Mouse (Mus musculus): ENCODE results near the gene Mettl26. TPM values are rescaled to one million over a fixed set of nuclear protein-coding genes. Genes with fewer than 3 reads are reported as not detected.

Mettl26 gene
- polyA plus RNA-seq, 1 experiment: 78.1 TPM

DNA sequence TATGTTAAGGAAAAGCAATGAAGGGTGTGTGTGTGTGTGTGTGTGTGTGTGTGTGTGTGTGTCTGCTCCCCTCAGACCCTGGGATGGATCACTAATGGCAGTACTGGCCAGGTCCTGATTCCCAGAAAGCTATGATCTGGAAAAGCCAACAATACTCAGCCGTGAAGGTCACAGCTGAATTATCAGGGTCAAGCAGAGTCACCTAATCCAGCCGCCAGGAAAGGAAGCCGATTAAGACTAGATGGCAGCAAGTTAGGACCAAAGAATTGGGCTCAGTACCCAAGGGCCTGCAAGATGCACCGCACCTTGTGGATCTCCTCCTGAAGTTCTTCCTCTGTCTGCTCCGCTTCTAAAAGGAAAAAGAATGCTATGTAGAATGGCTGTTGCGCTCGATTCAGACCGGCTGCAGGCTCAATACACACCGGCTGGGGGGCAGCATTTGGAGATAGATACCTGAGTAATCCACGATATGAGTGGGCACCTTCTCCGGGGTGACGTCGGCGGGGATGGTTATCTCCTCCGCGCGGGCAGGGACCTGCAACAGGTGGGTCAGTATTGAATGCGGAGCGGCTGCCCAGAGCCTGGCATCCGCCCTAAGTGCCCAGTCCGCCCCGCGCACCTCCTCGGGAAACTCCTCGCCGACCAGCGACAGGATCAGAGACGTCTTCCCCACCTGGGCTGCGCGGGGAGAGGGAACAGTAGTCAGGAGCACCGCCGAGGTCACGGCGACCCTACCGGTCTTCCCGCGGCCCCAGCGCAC lies 31.1 kb upstream of the Mettl26 start:
- Histone ChIP-seq H3K4me3 (replicated peaks; ENCODE audit: extremely low read depth, low read depth, low read length) (peak overlapping the region; percentile 75), H3K4me1 (ENCODE audit: control insufficient read depth, insufficient read depth, low read length) (peaks cover 11% of the 10 kb centered on the region)
- TF ChIP-seq POLR2A (IDR thresholded peaks at IDR 0.05; ENCODE audit: borderline replicate concordance, extremely low read depth, low read depth, low read length): no peak
- TF ChIP-seq CTCF (IDR thresholded peaks at IDR 0.05; ENCODE audit: insufficient read depth, low read length): no peak
- DNase-seq: no peak
- WGBS: under 1% methylated on average over 38 of the region's 38 CpGs

GRCm38 (mm10) chr17:25844396-25844901 lies 30.4 kb upstream of the Mettl26 start, which contains the start of gene Rhot2:
Gene Rhot2 (minus strand): TSS chr17:25844851.
- DNase-seq: peak; percentile 93
- peaks cover 11% of the 10 kb centered on the region for H3K4me1 ChIP-seq (ENCODE audit: control insufficient read depth, insufficient read depth, low read length)
- under 1% methylated on average over 21 of the region's 21 CpGs for WGBS
- TF ChIP-seq CTCF (IDR thresholded peaks at IDR 0.05; ENCODE audit: insufficient read depth, low read length) (no peak), POLR2A (IDR thresholded peaks at IDR 0.05; ENCODE audit: borderline replicate concordance, extremely low read depth, low read depth, low read length) (peak; percentile 56)
- H3K4me3 ChIP-seq (replicated peaks; ENCODE audit: extremely low read depth, low read depth, low read length): peak within 1 kb of the TSS; percentile 75

DNA sequence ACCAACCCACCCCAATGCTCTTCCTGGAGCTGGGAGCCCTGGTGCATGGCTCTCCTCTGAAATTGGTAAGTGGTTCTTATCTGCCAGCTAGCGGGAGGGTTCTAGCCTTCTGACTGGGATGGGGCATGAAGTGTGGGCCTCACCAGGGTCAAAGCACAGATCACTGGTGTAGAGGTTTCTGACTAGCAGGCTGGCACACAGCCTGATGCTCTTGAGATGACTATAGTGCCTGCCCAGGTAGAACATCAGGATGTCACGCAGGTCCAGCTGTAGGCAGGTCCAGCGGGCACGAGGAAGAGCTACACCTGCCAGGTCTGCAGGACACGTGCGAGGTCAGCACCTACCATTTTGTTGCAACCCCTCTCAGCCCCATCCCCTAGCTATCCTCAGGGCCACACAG lies 14.6 kb upstream of the Mettl26 start:
- 89% methylated on average over 6 of the region's 6 CpGs for WGBS
- no peak for DNase-seq
- peaks cover 8% of the 10 kb centered on the region; the same call in 1 of the 2 replicates for H3K4me1 ChIP-seq (ENCODE audit: control insufficient read depth, insufficient read depth, low read length)
- no peak overlapping the region for H3K4me3 ChIP-seq (replicated peaks; ENCODE audit: extremely low read depth, low read depth, low read length)
- TF ChIP-seq CTCF (IDR thresholded peaks at IDR 0.05; ENCODE audit: insufficient read depth, low read length) (no peak), POLR2A (IDR thresholded peaks at IDR 0.05; ENCODE audit: borderline replicate concordance, extremely low read depth, low read depth, low read length) (no peak)

DNA sequence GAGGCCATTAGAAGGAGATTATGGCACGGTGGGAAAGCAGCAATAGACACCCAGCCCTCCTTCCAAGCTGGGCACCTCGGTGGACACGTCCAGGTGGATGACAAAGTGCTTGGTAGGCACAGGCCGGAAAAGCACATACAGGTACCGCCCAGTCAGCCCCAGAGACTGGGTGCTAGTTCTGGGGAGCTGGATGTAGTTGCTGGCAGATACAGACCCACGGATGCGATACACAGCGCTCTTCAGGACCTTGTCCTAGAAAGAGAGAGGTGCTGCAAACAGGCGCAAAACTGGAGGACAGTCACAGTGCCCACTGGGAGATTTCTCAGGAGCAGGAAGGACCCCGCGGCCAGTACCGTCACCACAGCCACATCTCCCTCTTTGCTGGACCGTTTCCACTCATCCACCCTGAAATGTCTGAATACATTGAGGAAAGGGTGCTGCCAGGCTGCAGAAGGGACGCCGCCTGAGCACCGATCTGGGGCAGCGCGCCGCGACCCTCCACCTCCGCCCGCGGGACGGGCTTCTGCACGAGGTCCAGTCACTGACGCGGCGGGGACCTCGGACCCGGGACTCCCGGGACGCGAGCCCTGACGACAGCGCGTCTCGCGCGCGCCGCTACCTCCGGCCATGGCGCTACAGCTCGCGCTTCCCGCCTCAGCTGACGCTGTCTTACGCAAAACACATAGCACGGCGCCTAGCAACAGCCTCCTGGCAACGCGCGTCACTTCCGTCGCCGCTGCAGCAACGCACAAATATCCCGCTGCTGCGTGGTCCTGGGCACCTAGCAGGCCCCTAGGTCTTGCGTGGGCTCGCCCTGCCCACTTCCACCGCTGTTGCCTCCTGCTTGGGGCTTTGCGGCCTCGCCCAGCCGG lies 13.8 kb upstream of the Mettl26 start, which contains the start of gene Wdr90:
Wdr90 (minus strand) TSS at position 670 of the 872 bp plus-strand sequence.
- WGBS: 2% methylated on average over 65 of the region's 65 CpGs
- peak; percentile 90 for DNase-seq
- TF ChIP-seq POLR2A (IDR thresholded peaks at IDR 0.05; ENCODE audit: borderline replicate concordance, extremely low read depth, low read depth, low read length) (peak; percentile 85; the same call in 1 of the 2 replicates), CTCF (IDR thresholded peaks at IDR 0.05; ENCODE audit: insufficient read depth, low read length) (no peak)

DNA sequence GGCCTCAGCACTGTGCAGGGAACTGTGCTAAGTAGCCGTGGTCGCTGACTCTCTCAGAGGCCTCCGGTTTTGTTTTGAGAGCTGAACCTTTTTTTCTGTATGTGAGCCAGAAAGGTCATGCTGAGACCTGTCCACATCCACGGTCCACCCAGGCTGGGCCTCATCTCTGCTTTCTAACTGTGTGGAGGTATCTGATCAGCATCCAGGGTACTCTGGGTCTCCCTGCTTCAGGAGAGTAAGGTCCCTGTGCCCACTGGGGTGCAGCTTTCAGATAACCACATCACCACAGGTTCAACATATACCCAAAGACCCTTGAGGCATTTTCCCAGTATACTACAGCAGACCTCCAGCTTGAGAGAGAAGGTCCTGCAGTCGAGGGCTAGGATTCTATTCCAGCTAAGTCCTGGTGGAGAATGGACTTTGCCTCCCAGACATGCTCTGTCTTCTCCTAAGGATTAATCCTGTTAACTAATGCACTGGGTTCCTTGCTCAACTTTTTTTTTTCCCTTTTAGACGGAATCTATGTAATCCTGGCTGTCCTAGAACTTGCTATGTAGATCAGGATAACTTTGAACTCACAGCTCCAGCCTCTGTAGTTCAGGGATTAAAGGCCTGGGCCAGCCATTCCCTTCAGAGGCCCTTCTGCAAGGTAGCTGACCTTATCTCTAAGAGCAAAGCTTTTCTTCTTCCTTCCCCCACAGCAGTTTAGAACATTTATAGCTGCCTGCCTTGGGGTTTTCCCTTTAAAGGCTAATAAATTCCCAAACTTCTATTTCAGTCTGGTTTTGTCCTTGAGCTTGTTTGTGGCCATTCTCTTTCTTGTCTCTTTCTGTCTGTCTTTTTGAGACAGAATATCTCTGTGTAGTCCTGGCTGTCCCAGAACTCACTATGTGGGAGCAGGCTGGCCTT lies 12.9 kb upstream of the Mettl26 start:
- 9% methylated on average over 6 of the region's 6 CpGs for WGBS
- DNase-seq: no peak
- H3K4me1 ChIP-seq (ENCODE audit: control insufficient read depth, insufficient read depth, low read length): peaks cover 8% of the 10 kb centered on the region; the same call in 1 of the 2 replicates
- TF ChIP-seq POLR2A (IDR thresholded peaks at IDR 0.05; ENCODE audit: borderline replicate concordance, extremely low read depth, low read depth, low read length) (no peak), CTCF (IDR thresholded peaks at IDR 0.05; ENCODE audit: insufficient read depth, low read length) (no peak)
- peak overlapping the region; percentile 92 for H3K4me3 ChIP-seq (replicated peaks; ENCODE audit: extremely low read depth, low read depth, low read length)

More for the DNA sequence above, 13.8 kb upstream of the Mettl26 start, which contains the start of gene Wdr90:
- Histone ChIP-seq H3K4me1 (ENCODE audit: control insufficient read depth, insufficient read depth, low read length) (peaks cover 8% of the 10 kb centered on the region; the same call in 1 of the 2 replicates), H3K4me3 (replicated peaks; ENCODE audit: extremely low read depth, low read depth, low read length) (peak within 1 kb of the TSS; percentile 92)

DNA sequence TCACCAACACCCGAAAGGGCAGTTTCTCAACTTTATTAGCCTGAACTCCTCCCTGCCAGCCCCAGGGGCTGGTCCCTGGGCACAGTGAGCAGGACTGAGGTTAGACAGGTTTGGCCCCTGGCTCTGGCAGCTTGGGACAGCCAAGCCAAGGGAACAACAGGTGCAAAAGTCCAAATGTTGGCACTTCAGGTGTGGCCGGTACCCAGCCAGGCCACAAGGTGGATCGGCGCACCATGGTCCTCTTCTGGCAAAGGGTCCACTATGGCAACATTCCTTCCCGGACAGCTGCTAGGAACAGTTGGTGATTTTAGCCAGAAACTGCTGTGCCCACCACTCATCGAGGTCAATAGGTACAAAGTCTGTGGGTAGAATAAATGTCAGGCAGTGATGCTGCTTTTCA lies 11.2 kb upstream of the Mettl26 start:
- Histone ChIP-seq H3K4me3 (replicated peaks; ENCODE audit: extremely low read depth, low read depth, low read length) (no peak overlapping the region), H3K4me1 (ENCODE audit: control insufficient read depth, insufficient read depth, low read length) (peaks cover 15% of the 10 kb centered on the region)
- 90% methylated on average over 6 of the region's 6 CpGs for WGBS
- no peak for TF ChIP-seq POLR2A (IDR thresholded peaks at IDR 0.05; ENCODE audit: borderline replicate concordance, extremely low read depth, low read depth, low read length)
- TF ChIP-seq CTCF (IDR thresholded peaks at IDR 0.05; ENCODE audit: insufficient read depth, low read length): no peak
- DNase-seq: no peak

GRCm38 (mm10) chr17:25864311-25864710 lies 10.6 kb upstream of the Mettl26 start:
- no peak for DNase-seq
- Histone ChIP-seq H3K4me1 (ENCODE audit: control insufficient read depth, insufficient read depth, low read length) (peaks cover 19% of the 10 kb centered on the region), H3K4me3 (replicated peaks; ENCODE audit: extremely low read depth, low read depth, low read length) (no peak overlapping the region)
- no peak for TF ChIP-seq CTCF (IDR thresholded peaks at IDR 0.05; ENCODE audit: insufficient read depth, low read length)
- no peak for TF ChIP-seq POLR2A (IDR thresholded peaks at IDR 0.05; ENCODE audit: borderline replicate concordance, extremely low read depth, low read depth, low read length)
- 89% methylated on average over 14 of the region's 14 CpGs for WGBS

DNA sequence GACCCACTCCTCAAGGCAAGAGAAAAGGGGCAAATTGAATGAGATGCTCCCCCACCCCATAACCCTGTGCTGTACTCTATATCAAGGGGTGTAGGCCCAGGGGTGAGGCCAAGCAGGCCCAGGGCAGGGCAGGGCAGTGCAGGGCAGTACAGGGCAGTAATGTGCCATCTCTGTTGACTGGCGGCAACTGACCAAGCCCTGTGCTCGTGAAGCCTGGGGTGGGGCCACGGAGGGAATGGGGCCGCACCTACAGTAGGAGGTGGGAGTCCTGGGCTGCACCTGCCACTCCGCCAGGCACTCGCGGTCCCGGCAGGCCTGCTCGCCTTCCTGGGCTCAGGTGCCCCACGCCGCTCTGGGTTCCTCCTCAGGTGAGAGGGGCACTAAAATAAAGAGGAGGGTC lies 9.6 kb upstream of the Mettl26 start:
- DNase-seq: no peak
- Histone ChIP-seq H3K4me3 (replicated peaks; ENCODE audit: extremely low read depth, low read depth, low read length) (no peak overlapping the region), H3K4me1 (ENCODE audit: control insufficient read depth, insufficient read depth, low read length) (peaks cover 19% of the 10 kb centered on the region)
- WGBS: 87% methylated on average over 11 of the region's 11 CpGs
- TF ChIP-seq CTCF (IDR thresholded peaks at IDR 0.05; ENCODE audit: insufficient read depth, low read length) (no peak), POLR2A (IDR thresholded peaks at IDR 0.05; ENCODE audit: borderline replicate concordance, extremely low read depth, low read depth, low read length) (no peak)

All from lung, adult 2 months (tissue).